Mouse (Mus musculus): ENCODE measurements around the gene Fam173a. TPM values are rescaled to one million over a fixed set of nuclear protein-coding genes. Genes with fewer than 3 reads are reported as not detected.

Gene Fam173a
- total RNA-seq, 2 experiments from 2014 or later = 35.0 to 38.5 TPM

DNA sequence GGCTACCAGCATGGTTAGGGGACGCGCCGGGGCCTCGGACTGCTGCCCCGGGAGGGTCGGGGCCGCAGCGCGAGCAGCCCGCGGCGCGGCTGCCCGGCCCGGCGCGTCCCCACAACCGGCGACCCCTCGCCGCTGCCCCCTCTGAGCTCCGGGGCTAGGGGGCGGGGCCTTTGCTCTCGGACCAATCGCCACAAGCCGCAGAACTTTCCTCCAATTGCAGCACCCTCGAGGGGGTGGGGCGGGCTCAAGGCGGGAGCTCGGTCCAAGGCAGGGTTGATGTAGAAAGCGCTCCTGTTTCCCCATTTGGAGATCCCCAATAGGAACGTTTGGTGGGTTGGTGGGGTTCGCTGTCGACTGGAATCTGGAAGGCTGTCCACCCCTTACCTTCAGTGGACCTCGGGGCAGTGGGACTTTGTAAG, 4.3 kb upstream of the Fam173a start, which contains the start of gene Metrn:
TSS of gene Metrn (minus strand) at position 186 of the 419 bp plus-strand sequence.
- DNase-seq = peak; percentile 89

DNA sequence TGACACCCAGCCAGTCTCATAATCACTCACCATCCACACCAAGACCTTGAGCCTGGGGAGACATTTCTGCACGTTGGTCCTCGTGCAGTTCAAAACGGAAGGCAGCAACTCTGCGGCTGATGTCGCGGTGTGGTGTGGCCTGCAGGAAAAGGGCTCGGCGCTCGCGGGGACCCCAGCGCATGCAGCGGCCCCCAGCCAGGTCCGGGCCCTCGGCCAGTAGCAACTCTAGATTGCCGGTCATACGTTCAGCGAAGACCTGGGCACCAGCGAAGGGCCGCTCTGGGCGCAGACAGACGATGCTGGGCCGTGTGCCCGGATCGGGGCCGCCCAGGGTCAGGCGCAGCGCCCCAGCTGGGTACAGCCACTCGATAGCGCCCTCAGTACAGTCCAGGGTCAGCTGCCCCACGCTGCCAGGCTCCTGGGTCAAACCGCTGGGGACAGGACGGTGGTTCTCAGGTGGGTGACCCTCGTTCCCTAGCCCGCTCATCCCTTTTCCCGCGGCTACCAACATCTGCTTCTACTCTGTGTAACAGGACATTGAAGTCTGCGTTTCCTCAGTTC, 3.6 kb upstream of the Fam173a start:
- DNase-seq = peak; percentile 76

DNA sequence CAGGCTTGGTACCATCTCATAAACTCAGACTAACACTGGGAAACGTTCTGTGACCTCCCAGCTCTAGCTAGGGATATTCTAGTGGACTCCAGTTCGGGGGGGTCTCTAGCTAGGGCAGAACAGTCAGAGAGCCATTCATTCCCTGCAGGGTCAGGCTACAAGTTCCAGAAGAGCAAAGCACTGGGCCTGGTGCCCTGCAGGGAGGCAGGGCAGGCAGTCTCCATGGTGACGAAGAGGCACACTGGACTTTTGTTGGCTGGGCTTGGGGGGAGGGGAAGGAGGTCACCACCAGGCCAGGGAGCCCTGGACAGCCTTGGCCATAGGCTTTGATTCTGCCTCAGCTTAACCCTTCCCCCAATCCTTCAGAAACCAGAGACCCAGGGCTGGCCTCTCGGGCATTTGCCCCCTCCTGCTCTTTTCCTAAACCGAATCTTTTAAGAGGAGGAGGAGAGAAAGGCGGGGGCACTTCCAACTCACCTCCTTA, 3.0 kb upstream of the Fam173a start, which contains the start of gene AC134908.4:
TSS of gene AC134908.4 (minus strand) at position 51 of the 484 bp plus-strand sequence.
- DNase-seq = no peak

DNA sequence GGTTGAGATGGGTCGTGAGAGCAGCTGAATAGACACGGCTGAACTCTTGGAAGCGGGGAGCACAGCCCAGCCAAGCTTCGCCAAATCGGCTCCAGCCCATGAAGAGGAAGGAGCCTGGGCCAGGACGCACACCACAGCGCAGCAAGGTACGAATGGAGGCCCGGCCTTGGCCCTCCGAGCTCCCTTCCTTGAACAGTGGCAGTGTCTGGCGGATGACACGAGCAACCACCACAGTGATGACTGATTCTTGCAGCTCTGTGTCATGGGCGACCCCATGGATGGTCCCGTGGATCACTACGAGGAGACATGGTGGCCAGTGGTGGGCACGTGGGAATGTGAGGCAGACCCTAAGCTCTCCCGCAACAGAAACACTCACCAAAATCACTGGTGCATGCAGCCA, 2.3 kb upstream of the Fam173a start:
- no peak for DNase-seq

DNA sequence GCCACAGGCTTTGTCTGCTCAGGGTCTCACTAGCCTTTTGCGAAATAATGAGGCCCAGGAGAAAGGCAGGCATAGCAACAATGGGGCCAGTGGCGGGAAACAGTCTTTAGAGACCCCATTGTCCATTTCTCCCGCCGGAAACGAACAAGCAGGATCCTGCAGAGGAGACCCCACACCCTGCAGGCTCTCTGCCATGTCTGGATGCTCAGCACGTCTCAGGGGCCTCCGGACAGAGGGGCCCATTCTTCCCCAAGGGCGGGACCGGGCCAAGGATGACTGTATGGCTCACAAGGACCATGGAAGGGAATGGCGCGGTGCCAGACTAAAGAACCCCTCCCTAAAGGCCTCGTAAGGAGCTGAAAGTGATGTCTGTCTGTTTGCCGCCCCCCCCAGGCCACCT, 1.5 kb upstream of the Fam173a start:
- no peak for DNase-seq

DNA sequence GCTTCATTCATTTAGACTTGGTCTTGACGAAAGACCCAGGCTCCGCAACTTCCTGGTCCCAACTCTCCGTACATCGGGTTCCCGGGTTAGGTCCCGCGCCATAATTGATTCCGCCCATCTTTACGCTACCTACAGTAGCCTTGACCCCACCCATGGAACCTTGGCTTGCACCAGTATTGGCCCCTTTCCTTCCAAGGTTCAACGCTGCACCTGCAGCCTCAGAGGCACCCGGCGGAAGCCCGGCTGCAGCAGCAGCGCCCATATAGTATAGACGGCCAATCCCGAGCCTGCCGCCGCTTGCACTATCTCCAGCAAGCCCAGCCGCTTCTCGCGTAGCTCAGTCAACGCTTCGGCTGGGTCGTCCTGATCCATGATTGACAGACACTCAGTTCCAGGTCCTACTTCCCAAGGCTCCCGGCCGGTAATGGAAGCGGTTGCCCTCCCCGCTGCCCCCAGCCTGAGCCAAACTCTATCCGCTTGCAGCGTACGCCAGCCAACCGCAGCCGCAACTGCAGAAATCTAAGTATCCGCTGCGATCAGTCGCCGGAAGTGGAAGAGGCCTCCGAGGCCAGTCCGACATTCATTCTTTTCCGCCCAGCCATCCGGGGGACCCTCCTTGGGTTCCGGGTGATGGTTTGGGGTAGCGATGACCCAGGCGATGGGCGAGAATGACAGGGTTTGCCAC, 716 bp downstream of the Fam173a start:
- DNase-seq = peak; percentile 77

DNA sequence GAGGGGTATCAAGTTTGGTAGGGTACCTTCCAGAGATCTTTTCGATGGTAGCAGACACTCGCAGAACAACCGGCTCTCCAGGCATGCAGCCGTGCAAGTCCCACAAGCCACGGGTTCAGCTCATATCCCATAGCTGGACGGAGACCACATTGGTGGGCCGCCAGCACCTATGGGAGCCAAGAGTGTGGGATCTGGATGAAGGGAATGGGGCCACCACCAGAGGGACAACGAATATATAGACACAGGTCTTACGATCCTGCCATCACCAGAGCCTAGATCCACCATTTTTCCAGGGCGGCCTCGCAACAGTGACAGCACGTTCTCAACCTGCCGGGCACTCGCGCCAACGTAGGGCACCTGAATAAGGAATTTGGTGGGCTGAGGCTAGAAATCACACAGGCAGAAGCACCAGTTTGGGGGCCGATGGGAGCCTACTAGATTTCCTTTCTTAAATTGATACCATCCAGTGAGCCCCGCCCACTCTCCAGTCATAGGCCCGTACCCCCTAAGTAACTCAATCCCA, 1.3 kb downstream of the Fam173a start:
- DNase-seq = no peak

DNA sequence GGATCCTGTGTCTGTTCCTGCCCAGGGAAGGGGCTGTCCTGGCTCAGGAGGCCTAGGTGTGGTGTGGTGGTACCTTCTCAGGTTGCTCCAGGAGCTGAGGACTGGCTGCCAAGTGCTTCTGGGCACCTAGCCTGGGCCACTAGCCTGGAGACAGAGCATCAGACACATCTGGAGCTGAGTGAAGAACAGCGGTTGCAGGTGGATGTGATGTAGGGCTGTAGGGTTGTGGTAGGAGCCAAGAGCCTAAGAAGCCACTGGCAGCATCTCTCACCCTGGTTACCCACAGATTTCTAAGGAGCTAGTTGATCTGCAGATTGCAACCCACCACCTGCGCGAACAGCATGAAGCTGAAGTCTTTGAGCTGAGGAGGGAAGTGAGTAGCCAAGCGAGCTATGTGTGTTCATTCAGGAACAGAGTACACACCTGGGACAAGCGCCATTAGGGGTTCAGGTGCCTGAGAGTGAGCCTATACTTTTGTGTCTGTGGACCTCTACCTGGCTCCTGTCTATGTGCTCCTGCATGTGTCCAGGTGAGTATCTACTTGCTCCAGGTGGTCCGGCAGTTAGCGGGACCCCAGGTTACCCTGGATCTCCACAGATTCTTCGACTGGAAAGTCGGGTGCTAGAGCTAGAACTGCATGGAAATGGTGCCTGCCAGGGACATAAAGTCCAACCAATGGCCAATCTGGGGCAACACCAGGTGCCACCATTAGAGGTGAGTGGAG, 5.8 kb downstream of the Fam173a start:
- DNase-seq = no peak

DNA sequence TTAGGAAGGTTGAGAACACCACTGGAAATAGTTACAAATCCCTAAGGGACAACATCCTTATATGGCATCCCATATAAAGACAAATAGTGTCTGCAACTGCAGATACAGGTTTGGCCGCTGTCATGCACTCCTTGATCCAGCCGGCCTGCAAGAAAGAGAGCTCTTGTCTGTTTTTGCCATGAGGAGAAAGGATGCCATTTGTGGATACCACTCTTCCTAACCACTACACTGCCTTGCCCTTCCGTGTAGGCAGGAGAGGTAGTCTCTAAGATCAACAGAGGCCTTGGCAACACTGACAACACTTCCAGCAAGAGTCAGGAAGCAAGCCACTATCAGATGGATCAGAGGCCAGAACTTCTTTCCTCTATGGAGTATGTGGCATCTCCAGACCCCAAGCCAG, 6.4 kb downstream of the Fam173a start, which contains the start of gene Ccdc78:
TSS of gene Ccdc78 (plus strand) at position 301 of the 400 bp plus-strand sequence.
- DNase-seq = no peak

DNA sequence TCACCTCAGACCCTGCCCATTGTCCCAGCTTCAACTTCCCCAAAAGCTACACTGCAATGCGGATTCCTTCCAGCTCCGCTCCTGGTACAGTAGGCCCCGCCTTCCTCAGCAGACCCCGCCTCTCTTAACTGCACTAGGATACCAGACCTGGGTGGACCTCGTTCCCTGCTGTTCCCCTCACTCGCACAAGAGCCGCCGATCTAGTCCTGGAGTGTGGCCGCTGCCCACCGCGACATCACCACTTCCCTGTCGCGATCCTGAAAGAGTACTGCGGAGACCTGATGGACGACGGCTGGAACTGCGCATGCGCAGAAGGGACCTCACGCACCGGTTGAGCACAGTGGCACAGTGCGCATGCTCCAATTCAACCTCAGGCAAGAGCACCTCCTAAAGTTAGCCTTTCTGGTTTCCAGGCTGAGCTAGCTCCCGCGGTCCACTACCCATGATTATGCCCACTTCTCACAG, 7.4 kb downstream of the Fam173a start, which contains the start of gene Haghl:
TSS of gene Haghl (minus strand) at position 393 of the 465 bp plus-strand sequence.
- peak; percentile 90 for DNase-seq

DNA sequence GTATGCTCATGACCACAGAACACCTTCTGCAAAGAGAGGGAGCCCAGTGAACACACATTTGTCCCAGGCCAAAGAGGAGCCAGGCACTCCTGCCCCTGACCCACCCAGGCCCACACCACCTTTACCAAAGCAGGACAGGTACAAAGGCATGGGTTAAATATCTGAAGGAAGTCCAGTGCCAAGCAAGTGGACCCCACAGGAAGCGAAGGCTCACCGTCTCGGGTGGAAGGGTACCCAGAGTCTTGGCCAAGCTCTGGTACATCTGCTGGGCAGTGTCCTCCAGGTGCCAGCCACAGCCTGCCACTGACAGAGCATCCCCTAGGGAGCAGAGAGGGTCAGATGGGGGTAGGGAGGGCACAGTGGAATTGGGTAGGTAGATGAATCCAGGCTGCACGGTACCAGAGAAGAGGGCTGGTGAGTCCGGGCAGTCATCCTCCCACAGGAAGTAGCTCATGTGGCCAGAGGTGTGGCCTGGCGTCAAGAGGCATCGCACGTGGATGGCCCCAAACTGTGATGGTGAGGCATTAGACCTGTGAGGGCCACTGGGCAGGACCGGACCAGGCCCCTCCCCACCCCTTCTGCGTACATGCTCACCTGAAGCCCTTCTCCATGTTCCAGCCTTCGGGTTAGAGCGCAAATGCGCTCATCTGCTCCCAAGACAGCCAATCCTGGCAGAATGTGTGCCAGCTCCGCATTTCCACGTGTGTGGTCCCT, 8.7 kb downstream of the Fam173a start:
- DNase-seq = no peak

DNA sequence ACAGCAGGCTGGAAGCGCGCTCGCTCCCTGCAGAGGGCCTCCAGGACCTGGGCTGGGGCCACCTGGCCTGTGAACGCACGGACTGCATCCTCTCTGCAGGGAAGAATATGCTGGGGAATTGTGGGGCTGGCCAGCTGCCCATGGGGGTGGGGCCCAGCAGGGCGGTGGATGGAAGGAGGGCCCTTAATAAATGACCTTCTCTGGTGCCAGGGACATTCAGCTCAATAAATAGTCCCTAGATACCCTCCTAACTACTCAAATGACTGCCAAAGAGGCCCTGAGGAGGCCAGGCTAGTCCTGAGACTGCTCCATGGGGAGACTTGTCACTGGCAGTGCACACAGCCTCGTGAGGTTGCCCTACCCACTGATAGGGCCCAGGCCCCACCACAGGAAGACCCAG, 9.6 kb downstream of the Fam173a start:
- DNase-seq = peak; percentile 36

DNA sequence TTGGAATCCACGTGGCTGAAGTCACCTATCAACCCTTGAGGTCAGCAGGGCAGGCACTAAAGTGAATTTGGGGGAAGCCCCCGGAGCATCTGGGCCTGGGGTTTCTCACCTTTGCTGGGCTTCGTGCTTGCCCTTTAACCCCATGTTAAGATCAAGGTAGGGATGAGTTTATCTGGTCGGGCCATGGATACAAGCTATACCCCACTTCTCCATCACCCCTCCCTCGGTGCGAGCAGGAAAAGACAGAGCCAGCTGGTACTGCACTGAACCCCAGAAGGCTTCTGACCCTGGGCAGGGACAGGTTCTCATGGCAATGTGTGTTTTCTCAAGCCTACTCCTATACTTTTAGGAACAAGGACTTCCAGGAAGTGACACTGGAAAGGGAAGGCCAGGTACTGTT, 11.4 kb downstream of the Fam173a start:
- no peak for DNase-seq

DNA sequence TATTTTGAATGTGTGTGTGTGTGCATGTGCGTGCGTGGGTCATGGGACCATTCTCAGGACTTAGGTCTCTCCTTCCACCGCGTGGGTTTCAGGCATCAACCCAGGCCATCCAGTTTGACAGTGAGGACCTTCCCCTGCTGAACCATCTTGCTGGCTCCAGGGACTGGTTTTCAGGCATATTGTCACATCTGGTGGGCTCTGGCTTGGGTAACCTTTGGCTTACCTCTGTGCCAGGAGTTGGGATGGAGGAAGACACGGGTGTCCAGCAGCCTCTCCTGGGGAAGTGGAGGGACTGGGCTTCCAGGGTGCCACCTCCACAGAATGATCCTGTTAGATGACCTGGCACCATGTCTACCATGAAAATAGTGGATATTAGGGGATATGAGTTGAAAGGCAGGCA, 14.8 kb downstream of the Fam173a start:
- no peak for DNase-seq

DNA sequence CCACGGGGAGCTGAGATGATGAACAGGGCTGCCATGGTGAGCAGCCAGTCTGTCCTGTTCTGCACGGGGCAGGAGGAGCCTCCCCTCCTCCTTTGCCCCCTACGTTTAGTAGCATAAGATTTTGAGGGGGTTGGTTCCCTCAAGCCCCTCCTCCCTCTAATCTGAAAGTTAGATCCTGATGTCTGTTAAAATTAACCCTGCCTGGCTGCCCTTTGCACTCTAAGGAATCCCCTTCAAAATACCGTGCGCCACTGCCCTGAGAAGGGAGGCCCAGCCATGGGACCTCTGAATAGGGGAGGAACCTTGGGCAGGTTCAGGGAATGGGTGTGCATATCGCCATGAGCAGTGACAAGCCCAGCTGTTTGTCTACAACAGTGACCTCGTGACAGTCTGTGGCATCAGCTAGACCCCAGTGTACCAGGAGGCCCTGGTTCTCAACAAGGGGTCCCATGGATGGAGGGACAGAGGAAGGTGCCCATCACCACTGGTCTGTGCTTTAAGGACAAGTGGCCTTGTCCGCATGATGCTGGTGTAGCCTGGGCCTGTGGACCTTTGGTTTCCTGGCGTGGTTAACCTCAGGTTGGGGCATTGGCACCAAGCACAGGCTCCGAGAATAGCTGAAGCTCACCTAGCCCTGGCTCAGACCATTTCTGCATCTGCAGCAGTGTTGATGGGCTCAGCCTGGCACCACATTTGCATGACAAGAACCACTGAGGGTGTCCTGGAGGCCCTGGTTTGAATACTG, 17.2 kb downstream of the Fam173a start:
- no peak for DNase-seq

DNA sequence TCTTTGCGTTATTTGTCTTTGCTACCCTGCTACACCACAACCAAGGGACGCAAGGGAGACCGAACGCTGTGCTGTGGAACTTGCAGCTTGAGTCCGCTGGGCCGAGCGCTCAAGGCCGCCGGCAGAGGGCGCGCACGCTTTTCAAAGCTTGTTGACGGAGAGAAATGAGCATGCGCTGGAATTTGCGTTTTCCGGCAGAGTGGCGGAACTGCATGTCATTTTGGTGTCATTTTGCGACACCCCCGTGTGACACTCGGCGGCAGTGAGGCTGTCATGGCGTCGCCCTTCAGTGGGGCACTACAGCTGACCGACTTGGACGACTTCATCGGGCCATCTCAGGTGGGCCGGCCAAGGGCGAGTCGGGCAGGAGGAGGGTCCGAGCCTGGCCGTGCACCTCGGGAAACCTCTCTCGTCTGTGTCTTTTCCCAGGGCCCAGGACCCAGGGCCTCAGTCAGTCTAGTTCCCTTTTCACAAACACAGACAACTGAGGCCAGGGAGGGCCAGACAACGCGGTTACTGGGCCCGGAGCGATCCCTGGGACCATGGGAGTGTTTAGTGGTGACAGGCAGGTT, 19.1 kb downstream of the Fam173a start, which contains the start of gene Narfl:
TSS of gene Narfl (plus strand) at position 228 of the 572 bp plus-strand sequence.
- peak; percentile 94 for DNase-seq

DNA sequence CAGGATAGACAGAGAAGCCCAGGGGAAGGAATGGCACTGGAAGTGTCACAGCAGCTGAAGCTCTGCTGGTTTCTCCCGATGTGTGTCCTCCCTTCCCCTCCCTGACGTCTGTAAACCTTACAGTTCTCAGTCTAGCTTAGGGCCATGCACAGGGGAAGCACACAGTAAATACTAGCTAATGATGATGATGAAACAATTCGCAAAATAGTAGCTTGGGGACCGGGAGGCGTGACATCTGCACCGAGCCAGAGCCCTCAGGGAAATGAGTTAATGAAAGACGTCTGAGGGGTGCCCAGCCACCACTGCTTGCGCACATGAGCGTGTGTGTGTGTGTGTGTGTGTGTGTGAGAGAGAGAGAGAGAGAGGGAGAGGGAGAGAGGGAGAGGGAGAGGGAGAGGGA, 23.4 kb downstream of the Fam173a start:
- no peak for DNase-seq

DNA sequence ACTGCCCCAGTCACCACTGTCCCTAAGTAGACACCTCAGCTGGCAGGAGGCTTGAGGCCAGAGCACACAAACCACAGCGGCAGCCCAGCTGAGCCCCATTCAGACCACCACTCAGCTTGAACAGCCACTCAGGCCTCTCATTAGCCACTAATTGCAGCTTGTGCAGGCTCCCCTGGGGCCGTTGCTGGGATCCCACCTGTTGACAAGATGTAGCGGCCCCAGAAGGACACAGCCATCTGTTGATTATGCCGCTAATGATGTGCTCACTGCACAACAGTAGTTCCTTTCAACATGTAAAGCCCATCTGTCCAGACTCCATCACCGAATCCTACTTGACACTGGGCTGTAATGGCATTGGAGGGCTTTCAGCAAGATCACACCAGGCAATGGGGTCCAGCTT, 26.8 kb downstream of the Fam173a start:
- no peak for DNase-seq

DNA sequence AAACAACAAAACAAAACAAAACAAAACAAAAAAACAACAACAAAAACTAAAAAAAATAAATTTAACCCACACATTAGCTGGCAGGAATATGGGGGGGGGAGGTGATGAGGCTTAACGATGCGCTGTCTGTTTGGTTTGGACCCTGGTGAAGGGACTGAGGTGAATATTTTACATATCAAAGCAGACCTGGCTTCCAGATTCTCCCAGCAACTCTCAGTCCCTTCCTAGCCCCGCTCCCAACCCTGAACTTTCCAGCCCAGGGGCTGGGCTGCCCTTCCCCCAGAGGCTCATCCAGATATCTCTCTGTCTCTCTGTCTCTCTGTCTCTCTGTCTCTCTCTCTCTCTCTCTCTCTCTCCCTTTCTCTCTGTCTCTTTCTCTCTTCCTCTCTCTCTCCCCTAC, 30.1 kb downstream of the Fam173a start:
- DNase-seq = no peak

DNA sequence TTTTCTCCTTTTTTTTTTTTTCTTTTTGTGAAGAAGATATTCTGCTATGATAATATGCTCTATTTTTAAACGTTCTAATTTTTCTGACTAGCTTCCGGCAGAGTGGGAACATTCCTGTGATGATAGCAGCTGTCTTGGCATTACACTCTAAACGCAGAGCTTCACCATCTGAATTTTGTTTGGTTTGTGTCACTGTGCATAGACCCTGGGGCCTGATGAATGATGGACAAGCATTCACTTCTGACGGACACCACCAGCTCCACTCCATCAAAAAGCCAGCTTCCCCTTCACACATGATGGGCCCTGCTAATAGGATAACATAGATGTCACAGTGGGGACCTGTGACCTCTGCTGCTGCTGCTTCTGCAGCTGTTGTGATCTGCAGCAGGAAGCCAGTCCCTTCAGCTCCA, 31.1 kb downstream of the Fam173a start:
- DNase-seq = no peak

DNA sequence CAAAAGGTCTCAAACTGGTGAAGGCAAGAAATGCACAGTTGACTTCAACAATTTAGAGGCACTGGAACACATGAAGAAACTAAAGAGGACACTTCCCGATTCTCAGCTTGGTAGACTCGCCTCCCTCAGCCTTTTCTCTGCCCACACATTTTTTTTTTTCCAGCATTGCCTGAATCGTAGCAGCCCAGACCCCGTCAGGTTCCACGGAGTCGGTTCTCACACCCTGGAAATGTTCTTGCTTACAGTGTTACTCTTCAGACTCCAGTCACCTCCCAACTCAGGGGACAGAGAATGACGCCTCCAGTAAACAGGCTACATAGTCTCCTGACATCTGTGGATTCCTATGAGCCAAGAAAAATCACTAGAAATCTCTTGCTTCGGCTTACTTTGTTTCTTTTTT, 32.6 kb downstream of the Fam173a start:
- DNase-seq = no peak
